Mouse (Mus musculus): Measurements from ENCODE around the gene Sumo1.

DNA sequence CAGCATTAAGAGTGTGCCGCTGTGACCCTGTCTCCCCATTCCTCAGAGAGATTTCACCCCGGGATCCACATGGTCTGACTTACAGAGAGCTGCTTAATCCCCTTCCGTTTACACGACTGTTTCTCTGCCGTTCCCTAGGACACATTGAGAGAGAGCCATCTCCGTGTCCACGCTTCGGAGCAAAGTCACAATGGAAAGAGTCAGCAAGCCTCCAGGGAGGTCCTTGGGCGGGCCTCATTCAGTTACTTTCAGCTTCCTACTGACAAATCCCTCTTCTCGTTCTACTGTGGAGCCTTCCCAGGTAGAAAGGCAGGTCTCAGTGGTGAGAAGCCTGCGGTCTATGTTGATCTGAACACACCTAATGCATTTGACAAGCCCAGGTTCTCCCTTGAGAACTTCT, 119.6 kb downstream of the Sumo1 start:
- no peak for TF ChIP-seq GATA1 (IDR thresholded peaks at IDR 0.05; ENCODE audit: borderline replicate concordance, low read length)
- TF ChIP-seq FLI1 (IDR thresholded peaks at IDR 0.05; ENCODE audit: low read length), result no peak

Data from megakaryocyte, embryonic 14.5 days (primary cell).